Mouse (Mus musculus) midbrain, embryonic 10.5 days (tissue): ENCODE results near the gene Nav1. TPM values are rescaled to one million over a fixed set of nuclear protein-coding genes. Genes with fewer than 3 reads are reported as not detected.

Source experiments
- DNase-seq: peaks from one replicate; pipeline ENCODE4 v3.0.0-alpha.2; 2017; ENCODE audit warnings: low spot score
- H3K27ac ChIP-seq: fragments of 300-500 bp; sonication (generic); replicated peaks from 2 replicates; pipeline ENCODE4 v1.5.1; 2016; ENCODE audit warnings: mild to moderate bottlenecking
- H3K27me3 ChIP-seq: fragments of 300-500 bp; sonication (generic); 2 replicates; pipeline ENCODE4 v1.6.1; 2016; ENCODE audit warnings: low read depth, mild to moderate bottlenecking; ENCODE audit not compliant: poor library complexity, severe bottlenecking
- H3K36me3 ChIP-seq: fragments of 300-500 bp; sonication (generic); 2 replicates; pipeline ENCODE4 v1.6.1; 2016; ENCODE audit warnings: mild to moderate bottlenecking, moderate library complexity
- H3K4me1 ChIP-seq: fragments of 300-500 bp; sonication (generic); 2 replicates; pipeline ENCODE4 v1.6.1; 2016
- H3K4me3 ChIP-seq: fragments of 300-500 bp; sonication (generic); 2 replicates; pipeline ENCODE4 v1.5.1; 2016; ENCODE audit warnings: mild to moderate bottlenecking, moderate library complexity
- H3K9me3 ChIP-seq: fragments of 300-500 bp; sonication (generic); replicated peaks from 2 replicates; pipeline ENCODE4 v1.6.1; 2016; ENCODE audit warnings: mild to moderate bottlenecking
- WGBS: fragments of 180-500 bp; shearing (Covaris S2); methylation state at CpG from one replicate; pipeline ENCODE4 v1.1.7; 2016; 5-methylcytosine and 5-hydroxymethylcytosine counted together
- polyA plus RNA-seq: library from polyadenylated mRNA; unstranded; fragments of >200 nt; fragmentation: Nextera tagmentation; extraction: Ambion mirVana; gene quantifications from 2 replicates; pipeline ENCODE4 v1.2.1, GENCODE M21; 2016

The Nav1 gene
- polyA plus RNA-seq, 1 experiment from 2014 or later, result 14.5 TPM

DNA sequence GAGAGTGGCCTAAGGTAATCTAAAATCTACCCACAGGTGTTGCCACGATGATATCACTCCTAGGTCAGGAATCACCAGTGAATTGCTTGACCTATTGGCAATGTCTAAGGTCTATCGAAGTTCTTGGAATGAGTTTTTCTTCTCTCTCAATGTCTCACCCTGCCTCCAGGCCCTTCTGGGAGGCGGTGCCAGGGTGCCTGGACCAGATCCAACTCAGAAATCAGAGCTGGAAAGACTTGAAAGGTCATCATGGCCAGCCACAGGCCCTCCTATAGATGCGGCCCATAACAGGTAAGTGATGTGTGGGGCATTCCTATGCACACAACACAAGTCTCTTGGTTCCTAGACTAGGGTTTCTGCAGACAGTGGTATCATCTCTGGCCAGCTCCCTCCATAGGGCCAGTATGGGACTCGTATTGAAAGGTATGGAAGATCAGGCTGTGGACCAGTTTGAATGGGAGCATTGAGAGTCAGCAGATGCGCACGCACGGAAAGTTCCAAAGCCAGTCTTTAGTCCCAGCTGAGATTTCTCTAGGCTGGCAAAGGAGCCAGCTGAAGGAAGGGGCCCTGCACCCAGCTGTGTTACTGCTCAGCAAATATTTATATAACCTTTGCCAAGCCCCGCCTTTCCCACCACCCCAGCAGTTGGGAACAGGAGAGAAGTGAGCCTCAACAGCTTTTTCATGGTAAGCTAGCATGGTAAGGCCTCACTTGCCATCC lies 92.0 kb downstream of the Nav1 start:
- Histone ChIP-seq H3K27ac (0 out of 2 replicates have a peak overlapping the region, but pooled peaks have one; percentile 10), H3K4me1 (peaks cover 87% of the 10 kb centered on the region), H3K4me3 (no peak overlapping the region), H3K9me3 (no peaks in the 10 kb centered on the region), H3K27me3 (peaks cover 29% of the 10 kb centered on the region), H3K36me3 (no peaks in the 10 kb centered on the region)
- WGBS, result 74% methylated on average over 9 of the region's 9 CpGs
- DNase-seq, result no peak

DNA sequence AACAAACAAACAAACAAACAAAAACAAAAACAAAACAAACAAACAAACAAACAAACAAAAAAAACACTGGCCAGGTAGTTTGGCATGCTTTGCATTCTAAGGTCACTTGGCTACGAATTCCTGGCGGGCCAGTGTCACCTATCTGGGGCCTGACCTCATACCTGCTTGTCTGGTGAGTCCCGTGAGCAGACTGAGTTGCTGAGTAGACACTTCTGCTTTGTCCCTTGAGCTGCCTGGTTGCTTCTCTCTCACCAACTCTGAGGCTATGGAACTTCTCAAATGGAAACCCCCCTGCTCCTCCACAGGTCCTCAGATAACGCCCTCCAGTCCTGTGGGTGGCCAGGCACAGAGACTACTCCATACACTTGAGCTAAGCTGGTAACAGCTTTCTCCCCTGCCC lies 93.0 kb downstream of the Nav1 start:
- Histone ChIP-seq H3K27ac (0 out of 2 replicates have a peak overlapping the region, but pooled peaks have one; percentile 5), H3K4me3 (no peak overlapping the region), H3K9me3 (no peaks in the 10 kb centered on the region), H3K4me1 (peaks cover 95% of the 10 kb centered on the region), H3K36me3 (no peaks in the 10 kb centered on the region), H3K27me3 (peaks cover 39% of the 10 kb centered on the region)
- 71% methylated on average over 4 of the region's 4 CpGs for WGBS
- no peak for DNase-seq

DNA sequence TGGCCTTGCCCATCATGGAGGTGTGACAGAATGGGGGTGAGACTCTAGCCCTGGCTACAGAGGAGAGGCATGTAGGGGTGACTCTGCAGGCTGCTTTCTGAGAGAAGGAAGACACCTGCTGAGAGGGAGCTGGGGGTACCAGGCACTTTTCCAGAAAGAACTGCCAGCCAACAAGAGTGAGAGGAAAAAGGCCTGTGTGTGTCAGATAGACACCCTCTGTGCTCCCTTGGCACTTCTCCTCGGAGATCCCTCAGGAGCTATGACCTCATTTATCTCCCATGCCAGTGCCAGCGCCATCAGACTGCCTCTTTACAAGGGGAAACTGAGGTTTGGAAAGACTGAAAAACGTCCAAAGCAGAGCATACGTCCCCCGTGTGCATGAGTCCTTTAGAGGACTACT lies 93.6 kb downstream of the Nav1 start:
- Histone ChIP-seq H3K4me1 (peaks cover 95% of the 10 kb centered on the region), H3K36me3 (no peaks in the 10 kb centered on the region), H3K9me3 (no peaks in the 10 kb centered on the region), H3K27ac (0 out of 2 replicates have a peak overlapping the region, but pooled peaks have one; percentile 42), H3K27me3 (peaks cover 45% of the 10 kb centered on the region), H3K4me3 (no peak overlapping the region)
- no peak for DNase-seq
- WGBS, result 63% methylated on average over 5 of the region's 5 CpGs

DNA sequence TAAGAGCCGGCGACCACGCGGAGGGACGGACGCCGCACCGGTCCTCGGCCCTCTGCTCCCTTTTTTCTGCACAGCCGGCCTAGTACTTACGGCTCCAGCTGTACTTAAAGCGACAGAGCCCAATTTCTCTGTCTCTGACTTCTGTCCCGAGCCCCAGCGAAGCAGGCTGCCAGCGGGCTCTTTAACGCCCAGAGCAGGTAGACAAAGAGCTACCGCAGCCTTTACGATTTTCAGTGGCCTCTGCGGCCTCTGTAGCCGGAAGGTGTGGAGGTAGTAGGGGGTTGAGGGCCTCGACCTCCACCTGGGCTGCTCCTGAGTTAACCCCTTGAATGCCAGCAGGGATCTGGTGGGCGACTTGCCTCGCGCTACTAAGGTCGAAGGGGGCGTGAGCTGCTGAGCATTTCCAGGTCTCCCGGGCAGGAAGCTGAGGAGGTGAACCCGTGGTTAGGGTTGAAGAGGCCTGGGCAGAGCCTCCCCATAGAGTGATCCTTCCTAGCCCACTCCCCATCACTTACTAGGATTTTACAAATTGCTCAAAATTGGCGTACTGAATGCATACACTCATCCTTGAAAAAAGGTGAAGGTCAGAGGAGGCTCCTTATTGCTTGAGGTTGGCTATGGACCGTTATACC lies 96.6 kb downstream of the Nav1 start:
- peaks cover 57% of the 10 kb centered on the region for H3K27me3 ChIP-seq
- H3K27ac ChIP-seq, result peak overlapping the region; percentile 82
- H3K9me3 ChIP-seq, result no peaks in the 10 kb centered on the region
- peaks cover 80% of the 10 kb centered on the region for H3K4me1 ChIP-seq
- under 1% methylated on average over 30 of the region's 30 CpGs for WGBS
- DNase-seq, result peak; percentile 70
- no peaks in the 10 kb centered on the region for H3K36me3 ChIP-seq
- H3K4me3 ChIP-seq, result peak overlapping the region; percentile 61

DNA sequence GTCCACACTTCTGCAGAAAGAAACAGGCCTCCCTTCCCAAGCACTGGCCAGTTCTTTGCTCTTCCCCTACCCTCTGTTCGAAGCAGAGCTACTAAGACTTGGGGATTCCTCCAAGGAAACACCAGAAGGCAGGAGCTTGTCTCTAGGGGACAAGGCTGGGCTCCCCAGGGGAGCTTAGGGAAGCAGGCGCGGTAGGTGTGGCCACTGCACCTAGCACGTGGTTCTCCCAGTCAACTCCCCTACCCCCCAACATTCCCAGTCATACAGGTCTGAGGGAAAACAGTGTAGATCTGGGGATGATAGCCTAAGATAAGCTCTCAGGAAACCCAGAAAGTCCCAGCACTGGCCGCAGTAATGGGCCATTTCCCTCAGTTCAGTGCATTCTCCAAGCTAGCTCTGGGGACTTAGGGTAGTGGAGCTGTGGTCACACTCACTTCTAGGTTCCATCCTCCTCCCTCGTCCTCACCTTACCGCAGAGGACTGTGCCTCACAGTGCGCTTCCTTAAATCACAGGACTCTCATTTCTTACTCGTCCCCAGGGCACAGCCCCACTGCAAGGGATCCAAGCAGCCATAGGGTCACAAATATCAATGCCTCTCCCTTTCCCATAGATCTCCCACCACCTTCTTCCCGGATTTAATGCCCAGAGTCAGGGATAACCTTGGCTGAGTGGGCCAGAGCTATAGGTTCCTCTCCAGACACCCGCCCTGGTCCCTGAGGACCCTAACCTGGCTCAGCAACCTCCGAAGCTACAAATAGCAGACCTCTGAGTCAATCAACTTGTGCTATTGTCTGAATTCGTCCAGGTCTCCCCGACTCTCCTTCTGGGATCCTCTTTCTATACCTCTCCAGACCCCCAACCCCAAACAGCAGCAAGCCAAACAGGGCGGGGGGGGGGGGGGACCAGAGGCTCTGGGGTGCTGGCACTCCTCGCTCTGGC lies 97.7 kb downstream of the Nav1 start:
- no peaks in the 10 kb centered on the region for H3K9me3 ChIP-seq
- H3K4me1 ChIP-seq, result peaks cover 70% of the 10 kb centered on the region
- peak overlapping the region; percentile 82 for H3K27ac ChIP-seq
- H3K36me3 ChIP-seq, result peaks cover 2% of the 10 kb centered on the region; the same call in 1 of the 2 replicates
- no peak for DNase-seq
- peak overlapping the region; percentile 61 for H3K4me3 ChIP-seq
- 6% methylated on average over 16 of the region's 16 CpGs for WGBS
- peaks cover 57% of the 10 kb centered on the region for H3K27me3 ChIP-seq

DNA sequence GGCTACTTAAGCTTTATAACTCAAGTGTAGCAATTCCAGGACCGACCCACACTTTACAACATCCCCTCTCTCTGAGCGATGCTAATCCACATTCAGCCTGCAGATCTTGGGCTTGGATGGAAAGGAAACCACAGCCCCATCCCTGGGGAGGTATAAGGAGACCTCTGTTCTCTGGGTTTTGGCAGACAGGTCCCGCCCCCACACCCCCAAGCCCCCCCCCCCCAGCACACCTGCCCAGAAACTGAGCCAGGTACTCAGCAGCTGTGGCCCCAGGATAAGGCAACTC lies 98.8 kb downstream of the Nav1 start:
- Histone ChIP-seq H3K4me3 (peak overlapping the region; percentile 61), H3K36me3 (peaks cover 7% of the 10 kb centered on the region; the same call in 1 of the 2 replicates), H3K27me3 (peaks cover 55% of the 10 kb centered on the region), H3K4me1 (peaks cover 60% of the 10 kb centered on the region), H3K9me3 (no peaks in the 10 kb centered on the region), H3K27ac (no peak overlapping the region)
- 20% methylated on average over 3 of the region's 3 CpGs for WGBS
- DNase-seq, result no peak

DNA sequence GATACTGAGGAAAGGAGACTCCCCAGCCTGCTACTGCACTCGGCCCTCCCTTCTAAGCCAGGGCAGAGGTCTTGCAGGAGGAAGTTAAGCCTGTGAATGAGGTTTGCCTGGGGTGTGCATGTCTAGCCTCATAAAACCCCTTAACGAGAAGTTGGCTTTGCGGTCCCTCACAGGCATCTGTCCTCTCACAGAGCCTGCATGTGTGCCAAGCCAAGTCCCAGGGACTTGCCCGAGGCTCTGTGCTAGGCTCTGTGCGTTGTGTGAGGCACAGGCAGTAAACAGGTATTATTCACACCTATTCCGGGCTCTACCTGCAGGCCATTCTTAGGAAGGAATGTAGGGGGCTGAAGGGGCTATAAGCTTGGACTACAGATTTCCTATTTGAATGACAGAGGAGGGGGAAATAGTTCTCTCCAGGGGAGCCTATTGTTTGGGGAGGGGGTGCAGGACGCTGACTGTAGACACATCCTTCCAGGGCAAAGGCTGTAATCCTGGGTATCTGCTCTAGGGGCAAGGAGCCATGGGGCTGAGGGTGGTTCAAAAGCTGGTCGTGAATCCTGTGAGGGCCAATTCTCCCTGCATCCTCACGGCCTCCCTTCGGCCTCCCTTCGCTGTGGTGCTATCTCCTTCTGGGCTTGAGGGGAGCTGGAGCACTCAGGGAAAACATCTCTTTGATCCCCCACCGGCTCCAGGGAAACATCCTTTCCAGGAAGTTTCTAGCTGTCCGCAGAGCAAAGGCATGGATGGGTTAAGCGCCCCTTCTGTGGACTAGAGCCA lies 99.3 kb downstream of the Nav1 start:
- Histone ChIP-seq H3K4me3 (peak overlapping the region; percentile 61), H3K4me1 (peaks cover 55% of the 10 kb centered on the region), H3K27ac (0 out of 2 replicates have a peak overlapping the region, but pooled peaks have one; percentile 15), H3K36me3 (peaks cover 7% of the 10 kb centered on the region; the same call in 1 of the 2 replicates), H3K9me3 (no peaks in the 10 kb centered on the region), H3K27me3 (peaks cover 52% of the 10 kb centered on the region)
- 28% methylated on average over 14 of the region's 14 CpGs for WGBS
- no peak for DNase-seq

DNA sequence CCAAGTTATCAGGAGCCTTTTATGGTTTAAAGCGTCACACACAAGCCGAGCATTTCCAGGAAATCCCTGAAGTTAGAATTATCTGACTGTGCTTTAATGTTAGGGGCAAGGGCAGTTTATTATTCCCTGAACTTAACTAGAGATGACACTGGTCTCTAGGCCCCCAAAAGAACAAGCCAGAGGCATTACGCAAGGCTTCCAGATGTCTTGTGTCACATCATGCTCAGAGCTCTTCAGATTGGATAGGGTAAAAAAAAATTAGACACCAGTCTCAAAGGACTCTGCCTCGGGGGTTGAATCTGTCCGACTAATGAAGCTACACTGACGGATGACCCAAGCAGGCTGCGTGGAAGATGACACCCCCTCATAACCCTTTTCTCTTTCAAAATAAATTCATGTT lies 101.6 kb downstream of the Nav1 start:
- H3K27me3 ChIP-seq, result peaks cover 47% of the 10 kb centered on the region
- DNase-seq, result no peak
- peaks cover 54% of the 10 kb centered on the region for H3K4me1 ChIP-seq
- no peak overlapping the region for H3K4me3 ChIP-seq
- WGBS, result 89% methylated on average over 7 of the region's 7 CpGs
- H3K36me3 ChIP-seq, result peaks cover 7% of the 10 kb centered on the region; the same call in 1 of the 2 replicates
- no peaks in the 10 kb centered on the region for H3K9me3 ChIP-seq
- no peak overlapping the region for H3K27ac ChIP-seq

DNA sequence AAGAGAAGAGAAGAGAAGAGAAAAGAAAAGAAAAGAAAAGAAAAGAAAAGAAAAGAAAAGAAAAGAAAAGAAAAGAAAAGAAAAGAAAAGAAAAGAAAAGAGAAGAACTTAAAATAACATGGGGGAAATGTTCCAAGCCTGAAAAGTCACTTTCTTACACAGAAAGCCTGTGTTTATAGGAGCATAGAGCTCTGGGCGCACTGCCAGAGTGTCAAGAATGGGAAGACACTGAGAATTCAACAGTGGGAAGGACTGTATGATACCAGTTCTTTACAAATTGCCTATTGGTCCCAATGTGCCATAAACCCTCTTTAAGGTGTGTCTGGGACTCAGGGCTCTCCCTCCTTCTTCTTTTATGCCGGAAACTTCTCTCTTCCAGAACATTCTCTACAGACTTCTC lies 103.7 kb downstream of the Nav1 start:
- Histone ChIP-seq H3K4me1 (peaks cover 54% of the 10 kb centered on the region), H3K27me3 (peaks cover 32% of the 10 kb centered on the region), H3K9me3 (no peaks in the 10 kb centered on the region), H3K36me3 (peaks cover 7% of the 10 kb centered on the region; the same call in 1 of the 2 replicates), H3K27ac (no peak overlapping the region), H3K4me3 (no peak overlapping the region)
- DNase-seq, result no peak
- 91% methylated on average over 2 of the region's 2 CpGs for WGBS

DNA sequence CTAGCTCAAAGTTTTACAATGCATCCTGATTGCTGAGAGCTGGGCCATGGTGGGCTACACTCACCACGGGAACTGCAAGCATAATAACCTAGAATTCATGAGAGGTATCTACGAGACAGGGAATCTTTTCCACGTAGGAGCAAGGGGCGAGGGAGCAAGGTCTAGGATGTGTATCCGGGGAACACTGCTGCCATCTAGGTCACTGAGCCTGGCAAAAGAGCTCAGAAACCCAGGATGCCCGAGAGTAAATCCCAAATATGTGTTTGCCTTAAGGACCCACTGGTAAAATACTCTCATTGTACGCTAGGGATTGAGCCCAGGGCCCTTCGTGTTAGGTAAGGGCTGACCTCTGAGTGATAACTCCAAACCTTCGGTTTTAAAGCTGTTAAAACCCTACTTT lies 104.3 kb downstream of the Nav1 start:
- DNase-seq, result no peak
- peaks cover 54% of the 10 kb centered on the region for H3K4me1 ChIP-seq
- WGBS, result 77% methylated on average over 9 of the region's 9 CpGs

DNA sequence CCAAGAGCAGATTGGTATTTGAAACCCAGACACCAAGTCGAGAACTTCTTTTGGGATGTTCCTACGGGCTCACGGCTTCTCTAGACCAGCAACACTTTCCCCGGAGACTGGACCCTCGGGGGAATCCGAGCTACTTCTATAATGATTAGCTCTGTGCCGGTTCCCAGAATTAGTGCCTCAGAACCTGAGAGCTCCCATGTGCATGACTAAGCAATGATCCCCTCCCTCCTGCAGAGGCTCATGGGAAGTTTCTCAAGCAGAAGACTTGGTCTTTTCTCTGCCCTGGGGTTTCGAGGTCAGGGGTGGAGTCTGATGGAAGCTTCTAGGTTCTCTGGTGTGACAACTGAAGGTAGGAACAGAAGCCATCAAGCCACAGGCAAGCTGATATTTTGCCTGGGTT lies 105.0 kb downstream of the Nav1 start:
- no peak for DNase-seq
- Histone ChIP-seq H3K4me3 (no peak overlapping the region), H3K27ac (no peak overlapping the region; the same call in 1 of the 2 replicates), H3K9me3 (no peaks in the 10 kb centered on the region), H3K27me3 (peaks cover 31% of the 10 kb centered on the region), H3K4me1 (peaks cover 55% of the 10 kb centered on the region), H3K36me3 (peaks cover 7% of the 10 kb centered on the region; the same call in 1 of the 2 replicates)
- WGBS, result 52% methylated on average over 8 of the region's 8 CpGs

More for the DNA sequence above, 104.3 kb downstream of the Nav1 start:
- H3K36me3 ChIP-seq, result peaks cover 7% of the 10 kb centered on the region; the same call in 1 of the 2 replicates
- no peaks in the 10 kb centered on the region for H3K9me3 ChIP-seq
- peaks cover 29% of the 10 kb centered on the region for H3K27me3 ChIP-seq
- no peak overlapping the region for H3K27ac ChIP-seq
- H3K4me3 ChIP-seq, result no peak overlapping the region
